Mouse (Mus musculus) CH12.LX (cell line): ENCODE data around the gene Tyk2.

Source experiments
- CTCF ChIP-seq, 2 experiments: IDR thresholded peaks in 1 of 2; conservative IDR thresholded peaks in 1 of 2; 2 replicates each; pipeline ENCODE4 v1.5.1; 2011 to 2012; ENCODE audit warnings: low read depth in 2 of 2, low read length in 2 of 2, improper control_type of control experiment in 1 of 2, inconsistent platforms in 1 of 2, mild to moderate bottlenecking in 1 of 2, moderate library complexity in 1 of 2
- E2F4 ChIP-seq: IDR thresholded peaks from 2 replicates; pipeline ENCODE4 v1.6.1; 2011; ENCODE audit warnings: low read depth, low read length, improper control_type of control experiment; ENCODE audit not compliant: insufficient replicate concordance
- KAT2A ChIP-seq: IDR thresholded peaks from 2 replicates; pipeline ENCODE4 v1.6.1; 2012; ENCODE audit warnings: low read length, improper control_type of control experiment, inconsistent platforms; ENCODE audit not compliant: insufficient replicate concordance
- NRF1 ChIP-seq: IDR thresholded peaks from 2 replicates; pipeline ENCODE4 v1.6.1; 2014; ENCODE audit warnings: low read depth, mild to moderate bottlenecking, inconsistent platforms, low read length, improper control_type of control experiment, moderate library complexity
- SIN3A ChIP-seq: IDR thresholded peaks from 2 replicates; pipeline ENCODE4 v1.6.1; 2012; ENCODE audit warnings: low read length, improper control_type of control experiment, inconsistent platforms
- SMC3 ChIP-seq: IDR thresholded peaks from 2 replicates; pipeline ENCODE4 v1.6.1; 2011; ENCODE audit warnings: low read depth, low read length, improper control_type of control experiment
- ZC3H11A ChIP-seq: IDR thresholded peaks from 2 replicates; pipeline ENCODE4 v1.6.1; 2012; ENCODE audit warnings: low read depth, mild to moderate bottlenecking, inconsistent platforms, low read length, improper control_type of control experiment

DNA sequence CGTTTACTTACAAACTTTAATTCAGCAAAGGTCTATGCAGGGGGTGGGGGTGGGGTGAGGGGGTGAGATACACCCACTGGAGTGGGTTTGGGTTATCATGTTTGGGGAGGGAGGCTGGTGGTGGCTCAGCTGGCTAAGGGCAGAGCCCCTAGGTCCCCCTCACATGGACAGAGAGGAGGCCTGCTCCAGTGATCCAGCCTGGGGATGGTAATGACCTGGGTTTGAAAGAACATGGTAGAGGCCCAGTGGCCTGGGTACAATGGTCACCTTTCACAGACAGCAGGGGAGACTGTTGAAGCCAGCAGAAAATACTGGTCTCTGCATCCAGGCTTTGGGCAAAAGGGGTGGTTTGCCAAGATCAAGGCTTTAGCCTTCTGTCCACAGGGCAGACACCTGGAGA lies 56.9 kb downstream of the Tyk2 start:
- TF ChIP-seq CTCF (conservative IDR thresholded peaks at IDR 0.05 in 1 of 2, IDR thresholded peaks at IDR 0.05 in 1 of 2; ENCODE audit: low read depth in 2 of 2, low read length in 2 of 2) (no peak), NRF1 (no peak), E2F4 (no peak), SMC3 (no peak), SIN3A (no peak), KAT2A (no peak), ZC3H11A (no peak)
